Mouse (Mus musculus) testis, adult 2 months (tissue): Measurements from ENCODE around the gene Gm21992.

ENCODE experiments used
- CTCF ChIP-seq: fragments of 200-500 bp; IDR thresholded peaks from 2 replicates; pipeline ENCODE4 v1.5.1; 2012; ENCODE audit warnings: low read depth, mild to moderate bottlenecking, inconsistent platforms, low read length, moderate library complexity; ENCODE audit not compliant: control insufficient read depth, insufficient read depth, insufficient replicate concordance
- POLR2A ChIP-seq: fragments of 200-500 bp; IDR thresholded peaks from 2 replicates; pipeline ENCODE4 v1.6.1; 2012; ENCODE audit warnings: low read depth, mild to moderate bottlenecking, inconsistent platforms, low read length, moderate library complexity; ENCODE audit not compliant: control insufficient read depth

DNA sequence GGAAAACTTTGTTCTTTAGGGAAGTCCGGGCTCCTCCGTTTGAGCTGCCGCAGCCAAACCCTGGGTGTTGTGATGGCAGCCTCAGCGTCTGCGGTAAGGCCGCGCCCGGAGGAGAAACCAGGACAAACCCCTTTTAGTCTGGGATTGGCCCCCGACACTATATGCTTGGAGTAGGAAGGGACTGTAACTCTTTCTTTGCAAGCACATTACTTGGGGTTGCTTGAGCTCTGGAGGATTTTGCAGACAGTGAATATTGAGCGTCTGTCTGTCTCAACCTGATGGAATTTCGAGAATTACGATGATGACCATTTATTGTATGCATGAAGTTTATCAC is 464 bp upstream of the Gm21992 start:
- TF ChIP-seq POLR2A (no peak), CTCF (no peak)
